Mouse (Mus musculus) limb, embryonic 10.5 days (tissue): ENCODE results near the gene Olfr1472. TPM values are rescaled to one million over a fixed set of nuclear protein-coding genes. Genes with fewer than 3 reads are reported as not detected.
"Not testable (repeated sequence)": the region's sequence is repeated elsewhere in the genome, so short reads cannot be mapped to it uniquely, and the experiment has no call there.

Experiments used
- DNase-seq: peaks from one replicate; pipeline ENCODE4 v3.0.0-alpha.2; 2017; ENCODE audit warnings: low spot score
- H3K27ac ChIP-seq: fragments of 300-500 bp; sonication (generic); 2 replicates; pipeline ENCODE4 v1.5.1; 2016; ENCODE audit warnings: mild to moderate bottlenecking
- H3K27me3 ChIP-seq: fragments of 300-500 bp; sonication (generic); 2 replicates; pipeline ENCODE4 v1.6.1; 2016; ENCODE audit warnings: low read depth, mild to moderate bottlenecking; ENCODE audit not compliant: poor library complexity, severe bottlenecking
- H3K36me3 ChIP-seq: fragments of 300-500 bp; sonication (generic); 2 replicates; pipeline ENCODE4 v1.6.1; 2016; ENCODE audit warnings: mild to moderate bottlenecking, moderate library complexity
- H3K4me1 ChIP-seq: fragments of 300-500 bp; sonication (generic); 2 replicates; pipeline ENCODE4 v1.6.1; 2016
- H3K4me3 ChIP-seq: fragments of 300-500 bp; sonication (generic); 2 replicates; pipeline ENCODE4 v1.5.1; 2016; ENCODE audit warnings: mild to moderate bottlenecking, moderate library complexity
- H3K9me3 ChIP-seq: fragments of 300-500 bp; sonication (generic); replicated peaks from 2 replicates; pipeline ENCODE4 v1.6.1; 2016; ENCODE audit warnings: mild to moderate bottlenecking
- WGBS: fragments of 180-500 bp; shearing (Covaris S2); methylation state at CpG from one replicate; pipeline ENCODE4 v1.1.7; 2016; 5-methylcytosine and 5-hydroxymethylcytosine counted together
- polyA plus RNA-seq: library from polyadenylated mRNA; unstranded; fragments of >200 nt; fragmentation: Nextera tagmentation; extraction: Ambion mirVana; gene quantifications from 2 replicates; pipeline ENCODE4 v1.2.1, GENCODE M21; 2016

The Olfr1472 gene
- not detected in 2 replicates for polyA plus RNA-seq

GRCm38 (mm10) chr19:13455986-13456385, at the start of gene Olfr1472:
TSS of gene Olfr1472 (minus strand) at chr19:13456086.
- no peak for DNase-seq
- no peak within 1 kb of the TSS for H3K4me3 ChIP-seq
- no peaks in the 10 kb centered on the region for H3K4me1 ChIP-seq
- H3K27me3 ChIP-seq = no peaks in the 10 kb centered on the region
- H3K36me3 ChIP-seq = no peaks in the 10 kb centered on the region
- H3K9me3 ChIP-seq = 0 out of 2 replicates have a peak, but pooled peaks cover 3% of the 10 kb centered on the region
- H3K27ac ChIP-seq = no peak within 1 kb of the TSS
- WGBS = 84% methylated on average over 1 of the region's 1 CpGs

GRCm38 (mm10) chr19:13500246-13500645, 44.4 kb upstream of the Olfr1472 start, which contains the start of gene Olfr1477:
TSS of gene Olfr1477 (plus strand) at chr19:13500546.
- Histone ChIP-seq H3K27ac (no peak within 1 kb of the TSS), H3K36me3 (no peaks in the 10 kb centered on the region), H3K9me3 (0 out of 2 replicates have a peak, but pooled peaks cover 3% of the 10 kb centered on the region), H3K4me3 (no peak within 1 kb of the TSS), H3K4me1 (no peaks in the 10 kb centered on the region), H3K27me3 (no peaks in the 10 kb centered on the region)
- DNase-seq = no peak
- WGBS = 84% methylated on average over 3 of the region's 3 CpGs

GRCm38 (mm10) chr19:13480096-13480495, 24.2 kb upstream of the Olfr1472 start, which contains the start of gene Olfr1475:
TSS of gene Olfr1475 (minus strand) at chr19:13480196.
- no peaks in the 10 kb centered on the region for H3K4me1 ChIP-seq
- H3K4me3 ChIP-seq = no peak within 1 kb of the TSS
- H3K27me3 ChIP-seq = no peaks in the 10 kb centered on the region
- DNase-seq = no peak
- no peaks in the 10 kb centered on the region for H3K9me3 ChIP-seq
- no peak within 1 kb of the TSS for H3K27ac ChIP-seq
- no peaks in the 10 kb centered on the region for H3K36me3 ChIP-seq

- H3K27ac ChIP-seq, H3K4me1 ChIP-seq, H3K9me3 ChIP-seq, H3K27me3 ChIP-seq, DNase-seq, H3K4me3 ChIP-seq, H3K36me3 ChIP-seq: not testable (repeated sequence)
- WGBS = 85% methylated on average over 4 of the region's 4 CpGs
These were observed 13.4 kb upstream of the Olfr1472 start, which contains the start of gene Olfr1474 for GRCm38 (mm10) chr19:13469265-13469664. TSS of gene Olfr1474 (plus strand) at chr19:13469565.

- not testable (repeated sequence) for H3K4me3 ChIP-seq, H3K27me3 ChIP-seq, H3K9me3 ChIP-seq, H3K27ac ChIP-seq, DNase-seq, H3K4me1 ChIP-seq, H3K36me3 ChIP-seq
- 88% methylated on average over 2 of the region's 2 CpGs for WGBS
These were observed 12.8 kb downstream of the Olfr1472 start, which contains the start of gene Olfr1471 for GRCm38 (mm10) chr19:13443109-13443508. TSS of gene Olfr1471 (plus strand) at chr19:13443409.

GRCm38 (mm10) chr19:13407549-13407948, 48.3 kb downstream of the Olfr1472 start, which contains the start of gene Olfr1469:
TSS of gene Olfr1469 (plus strand) at chr19:13407849.
- Histone ChIP-seq H3K27ac (no peak within 1 kb of the TSS), H3K4me1 (no peaks in the 10 kb centered on the region), H3K27me3 (no peaks in the 10 kb centered on the region), H3K36me3 (no peaks in the 10 kb centered on the region), H3K4me3 (no peak within 1 kb of the TSS), H3K9me3 (no peaks in the 10 kb centered on the region)
- DNase-seq = no peak
- 85% methylated on average over 2 of the region's 2 CpGs for WGBS

Other genes with a start within 250 kb of the Olfr1472 start
- gene Olfr1463, start 224.8 kb downstream of the Olfr1472 start, polyA plus RNA-seq = not detected in 2 replicates
- gene Olfr1465, start 140.5 kb downstream of the Olfr1472 start, polyA plus RNA-seq = not detected in 2 replicates
- gene Olfr1466, start 117.2 kb downstream of the Olfr1472 start, polyA plus RNA-seq = not detected in 2 replicates
- not detected in 2 replicates for gene Olfr1467, start 93.8 kb downstream of the Olfr1472 start, polyA plus RNA-seq
- gene Olfr1469, start 48.2 kb downstream of the Olfr1472 start, polyA plus RNA-seq = not detected in 2 replicates
- not detected in 2 replicates for gene Olfr1471, start 12.7 kb downstream of the Olfr1472 start, polyA plus RNA-seq
- not detected in 2 replicates for gene Olfr1474, start 13.5 kb upstream of the Olfr1472 start, polyA plus RNA-seq
- not detected in 2 replicates for gene Olfr1475, start 24.1 kb upstream of the Olfr1472 start, polyA plus RNA-seq
- gene Olfr1477, start 44.5 kb upstream of the Olfr1472 start, polyA plus RNA-seq = not detected in 2 replicates
- gene Olfr1480, start 71.8 kb upstream of the Olfr1472 start, polyA plus RNA-seq = not detected in 2 replicates
- not detected in 2 replicates for gene Olfr1484, start 127.4 kb upstream of the Olfr1472 start, polyA plus RNA-seq
- not detected in 2 replicates for gene Olfr1487, start 161.3 kb upstream of the Olfr1472 start, polyA plus RNA-seq
- gene Olfr1489, start 175.5 kb upstream of the Olfr1472 start, polyA plus RNA-seq = not detected in 2 replicates
- not detected in 2 replicates for gene Olfr1490, start 195.0 kb upstream of the Olfr1472 start, polyA plus RNA-seq
- gene Olfr1491, start 241.2 kb upstream of the Olfr1472 start, polyA plus RNA-seq = not detected in 2 replicates